Mouse (Mus musculus): ENCODE measurements around the gene Srarp. TPM values are rescaled to one million over a fixed set of nuclear protein-coding genes. Genes with fewer than 3 reads are reported as not detected.

The Srarp gene
- polyA plus RNA-seq, 1 experiment from 2014 or later = not detected

- Histone ChIP-seq H3K4me1 (replicated peaks) (peaks cover 55% of the 10 kb centered on the region), H3K27ac (ENCODE audit: poor library complexity, severe bottlenecking) (peak overlapping the region; percentile 99), H3K4me3 (peak overlapping the region; percentile 57), H3K4me2 (peak overlapping the region; percentile 89), H3K9me3 (replicated peaks) (no peaks in the 10 kb centered on the region), H3K36me3 (peaks cover 2% of the 10 kb centered on the region; the same call in 1 of the 2 replicates), H3K9ac (peak overlapping the region; percentile 87), H3K27me3 (replicated peaks) (no peaks in the 10 kb centered on the region)
- ATAC-seq (ENCODE audit: insufficient number of reproducible peaks, low FRiP score) = no peak
- WGBS = 63% methylated on average over 13 of the region's 13 CpGs
Observed at GRCm38 (mm10) chr4:141423691-141424431, 12.0 kb downstream of the Srarp start.

- Histone ChIP-seq H3K27me3 (replicated peaks) (no peaks in the 10 kb centered on the region), H3K4me2 (peak overlapping the region; percentile 89)
- WGBS = 52% methylated on average over 5 of the region's 5 CpGs
Observed at GRCm38 (mm10) chr4:141423288-141423687, 12.6 kb downstream of the Srarp start.

GRCm38 (mm10) chr4:141422841-141423240 lies 13.1 kb downstream of the Srarp start:
- peaks cover 2% of the 10 kb centered on the region; the same call in 1 of the 2 replicates for H3K36me3 ChIP-seq
- H3K27ac ChIP-seq (ENCODE audit: poor library complexity, severe bottlenecking) = peak overlapping the region; percentile 99
- H3K4me1 ChIP-seq (replicated peaks) = peaks cover 55% of the 10 kb centered on the region
- peak overlapping the region; percentile 57 for H3K4me3 ChIP-seq
- ATAC-seq (ENCODE audit: insufficient number of reproducible peaks, low FRiP score) = no peak
- peak overlapping the region; percentile 89 for H3K4me2 ChIP-seq
- H3K9ac ChIP-seq = peak overlapping the region; percentile 87
- WGBS = 48% methylated on average over 5 of the region's 5 CpGs
- H3K9me3 ChIP-seq (replicated peaks) = no peaks in the 10 kb centered on the region
- no peaks in the 10 kb centered on the region for H3K27me3 ChIP-seq (replicated peaks)

More at GRCm38 (mm10) chr4:141423288-141423687, 12.6 kb downstream of the Srarp start:
- Histone ChIP-seq H3K36me3 (peaks cover 2% of the 10 kb centered on the region; the same call in 1 of the 2 replicates), H3K27ac (ENCODE audit: poor library complexity, severe bottlenecking) (peak overlapping the region; percentile 99), H3K9ac (peak overlapping the region; percentile 87), H3K4me3 (peak overlapping the region; percentile 57), H3K9me3 (replicated peaks) (no peaks in the 10 kb centered on the region), H3K4me1 (replicated peaks) (peaks cover 55% of the 10 kb centered on the region)
- no peak for ATAC-seq (ENCODE audit: insufficient number of reproducible peaks, low FRiP score)

GRCm38 (mm10) chr4:141421423-141421822 lies 14.5 kb downstream of the Srarp start:
- Histone ChIP-seq H3K27ac (ENCODE audit: poor library complexity, severe bottlenecking) (peak overlapping the region; percentile 99), H3K4me2 (peak overlapping the region; percentile 89), H3K36me3 (peaks cover 2% of the 10 kb centered on the region; the same call in 1 of the 2 replicates), H3K4me1 (replicated peaks) (peaks cover 43% of the 10 kb centered on the region), H3K9me3 (replicated peaks) (no peaks in the 10 kb centered on the region), H3K9ac (peak overlapping the region; percentile 87), H3K4me3 (peak overlapping the region; percentile 57), H3K27me3 (replicated peaks) (no peaks in the 10 kb centered on the region)
- WGBS = 15% methylated on average over 14 of the region's 14 CpGs
- peak; percentile 66 for ATAC-seq (ENCODE audit: insufficient number of reproducible peaks, low FRiP score)

GRCm38 (mm10) chr4:141420886-141421285 lies 15.0 kb downstream of the Srarp start:
- no peaks in the 10 kb centered on the region for H3K27me3 ChIP-seq (replicated peaks)
- no peak for ATAC-seq (ENCODE audit: insufficient number of reproducible peaks, low FRiP score)
- peak overlapping the region; percentile 99 for H3K27ac ChIP-seq (ENCODE audit: poor library complexity, severe bottlenecking)
- peaks cover 42% of the 10 kb centered on the region for H3K4me1 ChIP-seq (replicated peaks)
- H3K4me3 ChIP-seq = peak overlapping the region; percentile 57
- H3K4me2 ChIP-seq = peak overlapping the region; percentile 89
- H3K36me3 ChIP-seq = peaks cover 2% of the 10 kb centered on the region; the same call in 1 of the 2 replicates
- peak overlapping the region; percentile 70 for H3K9ac ChIP-seq
- no peaks in the 10 kb centered on the region for H3K9me3 ChIP-seq (replicated peaks)
- WGBS = 14% methylated on average over 9 of the region's 9 CpGs

- no peaks in the 10 kb centered on the region for H3K27me3 ChIP-seq (replicated peaks)
- peaks cover 2% of the 10 kb centered on the region; the same call in 1 of the 2 replicates for H3K36me3 ChIP-seq
- peak within 1 kb of the TSS; percentile 57 for H3K4me3 ChIP-seq
- WGBS = 35% methylated on average over 9 of the region's 9 CpGs
- no peak for ATAC-seq (ENCODE audit: insufficient number of reproducible peaks, low FRiP score)
- peaks cover 42% of the 10 kb centered on the region for H3K4me1 ChIP-seq (replicated peaks)
- H3K27ac ChIP-seq (ENCODE audit: poor library complexity, severe bottlenecking) = peak within 1 kb of the TSS; percentile 99
- peak within 1 kb of the TSS; percentile 89 for H3K4me2 ChIP-seq
- H3K9me3 ChIP-seq (replicated peaks) = no peaks in the 10 kb centered on the region
- H3K9ac ChIP-seq = peak within 1 kb of the TSS; percentile 87
Observed at GRCm38 (mm10) chr4:141420192-141420829, 15.6 kb downstream of the Srarp start, which contains the start of gene Hspb7. Gene Hspb7, plus strand, starts transcription at chr4:141420779.

- Histone ChIP-seq H3K4me3 (no peak overlapping the region), H3K9ac (peak overlapping the region; percentile 70), H3K27me3 (replicated peaks) (no peaks in the 10 kb centered on the region), H3K9me3 (replicated peaks) (no peaks in the 10 kb centered on the region), H3K4me2 (peak overlapping the region; percentile 89), H3K27ac (ENCODE audit: poor library complexity, severe bottlenecking) (peak overlapping the region; percentile 99), H3K36me3 (peaks cover 2% of the 10 kb centered on the region; the same call in 1 of the 2 replicates), H3K4me1 (replicated peaks) (peaks cover 36% of the 10 kb centered on the region)
- WGBS = 50% methylated on average over 27 of the region's 27 CpGs
- ATAC-seq (ENCODE audit: insufficient number of reproducible peaks, low FRiP score) = peak; percentile 8; the same call in 1 of the 2 replicates
Observed at GRCm38 (mm10) chr4:141419398-141420191, 16.3 kb downstream of the Srarp start.

GRCm38 (mm10) chr4:141415924-141416323 lies 20.0 kb downstream of the Srarp start, which contains the start of gene Clcnkb:
Gene Clcnkb, minus strand, starts transcription at chr4:141416014.
- Histone ChIP-seq H3K27me3 (replicated peaks) (peaks cover 9% of the 10 kb centered on the region; the same call in 1 of the 2 replicates), H3K4me2 (no peak within 1 kb of the TSS), H3K9me3 (replicated peaks) (no peaks in the 10 kb centered on the region; the same call in 1 of the 2 replicates), H3K4me1 (replicated peaks) (peaks cover 22% of the 10 kb centered on the region), H3K27ac (ENCODE audit: poor library complexity, severe bottlenecking) (no peak within 1 kb of the TSS), H3K4me3 (no peak within 1 kb of the TSS), H3K9ac (no peak within 1 kb of the TSS), H3K36me3 (no peaks in the 10 kb centered on the region)
- ATAC-seq (ENCODE audit: insufficient number of reproducible peaks, low FRiP score) = no peak
- 58% methylated on average over 7 of the region's 7 CpGs for WGBS

- H3K36me3 ChIP-seq = no peaks in the 10 kb centered on the region
- no peak overlapping the region for H3K4me3 ChIP-seq
- H3K27me3 ChIP-seq (replicated peaks) = peaks cover 18% of the 10 kb centered on the region; the same call in 1 of the 2 replicates
- no peak overlapping the region for H3K9ac ChIP-seq
- ATAC-seq (ENCODE audit: insufficient number of reproducible peaks, low FRiP score) = no peak
- peaks cover 20% of the 10 kb centered on the region for H3K4me1 ChIP-seq (replicated peaks)
- no peak overlapping the region for H3K27ac ChIP-seq (ENCODE audit: poor library complexity, severe bottlenecking)
- WGBS = 18% methylated on average over 22 of the region's 22 CpGs
- H3K9me3 ChIP-seq (replicated peaks) = no peaks in the 10 kb centered on the region; the same call in 1 of the 2 replicates
- peak overlapping the region; percentile 39; the same call in 1 of the 2 replicates for H3K4me2 ChIP-seq
Observed at GRCm38 (mm10) chr4:141411430-141411992, 24.4 kb downstream of the Srarp start.

- ATAC-seq (ENCODE audit: insufficient number of reproducible peaks, low FRiP score) = no peak
- no peaks in the 10 kb centered on the region for H3K36me3 ChIP-seq
- no peak overlapping the region for H3K27ac ChIP-seq (ENCODE audit: poor library complexity, severe bottlenecking)
- H3K27me3 ChIP-seq (replicated peaks) = peaks cover 18% of the 10 kb centered on the region; the same call in 1 of the 2 replicates
- H3K9me3 ChIP-seq (replicated peaks) = no peaks in the 10 kb centered on the region; the same call in 1 of the 2 replicates
- no peak overlapping the region for H3K4me2 ChIP-seq
- 91% methylated on average over 3 of the region's 3 CpGs for WGBS
- no peak overlapping the region for H3K9ac ChIP-seq
- peaks cover 25% of the 10 kb centered on the region for H3K4me1 ChIP-seq (replicated peaks)
- H3K4me3 ChIP-seq = no peak overlapping the region
Observed at GRCm38 (mm10) chr4:141408577-141408976, 27.3 kb downstream of the Srarp start.
